Mouse (Mus musculus) kidney, embryonic 14.5 days (tissue): Measurements from ENCODE around the gene Serpina1d. TPM values are rescaled to one million over a fixed set of nuclear protein-coding genes. Genes with fewer than 3 reads are reported as not detected.
"Not testable (repeated sequence)": the region's sequence is repeated elsewhere in the genome, so short reads cannot be mapped to it uniquely, and the experiment has no call there.

Experiments used
- ATAC-seq: fragments of 200-750 bp; cut with Nextera tagmentation; 2 replicates; pipeline ENCODE4 v1.8.0; 2017; ENCODE audit warnings: moderate number of reproducible peaks, mild to moderate bottlenecking, moderate TSS enrichment, moderate library complexity; ENCODE audit not compliant: low FRiP score, low TSS enrichment
- H3K27ac ChIP-seq: fragments of 300-500 bp; sonication (generic); 2 replicates; pipeline ENCODE4 v1.5.1; 2014; ENCODE audit warnings: low read depth, mild to moderate bottlenecking, low read length, moderate library complexity, mixed read lengths
- H3K27me3 ChIP-seq: fragments of 300-500 bp; sonication (generic); 2 replicates; pipeline ENCODE4 v1.6.1; 2014; ENCODE audit warnings: mild to moderate bottlenecking, low read length; ENCODE audit not compliant: control insufficient read depth, insufficient read depth
- H3K36me3 ChIP-seq: fragments of 300-500 bp; sonication (generic); 2 replicates; pipeline ENCODE4 v1.6.1; 2014; ENCODE audit warnings: low read length, mixed read lengths; ENCODE audit not compliant: control insufficient read depth, insufficient read depth
- H3K4me1 ChIP-seq: fragments of 300-500 bp; sonication (generic); 2 replicates; pipeline ENCODE4 v1.6.1; 2014; ENCODE audit warnings: low read length, mixed read lengths; ENCODE audit not compliant: control insufficient read depth, insufficient read depth
- H3K4me2 ChIP-seq: fragments of 300-500 bp; sonication (generic); replicated peaks from 2 replicates; pipeline ENCODE4 v1.6.1; 2014; ENCODE audit warnings: low read depth, mild to moderate bottlenecking, low read length
- H3K4me3 ChIP-seq: fragments of 300-500 bp; sonication (generic); 2 replicates; pipeline ENCODE4 v1.5.1; 2014; ENCODE audit warnings: mild to moderate bottlenecking, low read length
- H3K9ac ChIP-seq: fragments of 300-500 bp; sonication (generic); 2 replicates; pipeline ENCODE4 v1.6.1; 2014; ENCODE audit warnings: low read depth, mild to moderate bottlenecking, low read length, moderate library complexity
- H3K9me3 ChIP-seq: fragments of 300-500 bp; sonication (generic); 2 replicates; pipeline ENCODE4 v1.6.1; 2016; ENCODE audit warnings: low read length; ENCODE audit not compliant: control insufficient read depth
- WGBS: fragments of 180-500 bp; shearing (Covaris S2); extraction: QIAGEN DNeasy Blood & Tissue Kit; methylation state at CpG from one replicate; pipeline ENCODE4 v1.1.7; 2014; 5-methylcytosine and 5-hydroxymethylcytosine counted together
- polyA plus RNA-seq: library from polyadenylated mRNA; unstranded; fragments of >200 nt; fragmentation: Nextera tagmentation; extraction: Ambion mirVana; gene quantifications from 2 replicates; pipeline ENCODE4 v1.2.1, GENCODE M21; 2014

Gene Serpina1d
- not detected in 2 replicates for polyA plus RNA-seq

DNA sequence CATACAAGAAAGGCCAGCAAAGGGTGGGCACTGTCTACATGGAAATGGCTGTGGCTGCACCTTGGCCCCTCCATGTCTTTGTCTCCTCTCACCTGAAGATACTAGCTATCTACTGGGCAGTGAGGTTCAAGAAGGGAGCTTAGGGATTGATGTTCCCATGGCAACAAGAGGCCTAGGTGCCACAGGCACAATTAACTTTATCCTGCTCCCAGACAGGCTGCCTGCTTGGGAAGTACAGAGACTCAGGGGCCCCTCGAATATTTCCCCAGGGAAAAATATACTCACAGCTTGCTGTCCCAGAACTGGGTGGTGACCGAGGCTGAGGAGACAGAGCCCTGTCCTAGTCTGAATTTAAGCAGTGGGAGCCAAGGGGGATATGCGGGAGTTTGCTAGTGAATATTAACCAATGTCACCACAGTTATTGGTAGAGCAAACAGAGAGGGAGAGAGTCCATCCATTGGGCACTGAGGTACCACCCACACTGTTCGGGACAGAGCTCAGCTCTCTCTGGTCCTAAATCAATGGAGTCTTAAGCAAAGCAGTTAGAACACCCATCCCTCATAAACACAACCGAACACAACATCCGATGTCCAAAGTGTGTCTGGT lies at the start of gene Serpina1d:
Gene Serpina1d (minus strand): TSS at position 347 of the 606 bp plus-strand sequence.
- H3K9me3 ChIP-seq, H3K4me3 ChIP-seq, ATAC-seq, H3K4me2 ChIP-seq, H3K9ac ChIP-seq, H3K36me3 ChIP-seq, H3K4me1 ChIP-seq, H3K27me3 ChIP-seq, H3K27ac ChIP-seq: not testable (repeated sequence)
- WGBS = 90% methylated on average over 6 of the region's 6 CpGs

DNA sequence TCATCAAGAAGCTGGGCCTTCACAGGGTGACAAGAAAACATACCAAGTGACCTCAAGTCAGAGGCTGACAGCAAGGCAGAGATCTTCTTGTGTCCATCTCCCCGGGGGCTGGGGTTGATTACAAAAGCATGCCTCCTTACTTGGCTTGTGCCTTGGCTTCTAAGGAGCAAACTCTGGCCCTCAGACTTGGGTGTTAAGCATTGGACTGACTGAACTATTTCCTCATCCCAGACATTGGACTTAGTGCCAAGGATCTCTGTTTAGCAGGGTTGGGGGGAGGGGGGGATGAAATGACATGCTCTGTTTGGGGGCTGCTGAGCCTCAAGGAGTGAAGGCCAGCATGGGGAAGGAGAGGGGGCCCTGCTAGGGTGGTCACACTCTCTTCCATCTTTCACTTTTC lies 2.8 kb downstream of the Serpina1d start:
- H3K9ac ChIP-seq, H3K4me3 ChIP-seq, H3K27ac ChIP-seq, H3K9me3 ChIP-seq, H3K4me2 ChIP-seq, ATAC-seq, H3K27me3 ChIP-seq, H3K36me3 ChIP-seq, H3K4me1 ChIP-seq: not testable (repeated sequence)
- WGBS = 56% methylated on average over 1 of the region's 1 CpGs

DNA sequence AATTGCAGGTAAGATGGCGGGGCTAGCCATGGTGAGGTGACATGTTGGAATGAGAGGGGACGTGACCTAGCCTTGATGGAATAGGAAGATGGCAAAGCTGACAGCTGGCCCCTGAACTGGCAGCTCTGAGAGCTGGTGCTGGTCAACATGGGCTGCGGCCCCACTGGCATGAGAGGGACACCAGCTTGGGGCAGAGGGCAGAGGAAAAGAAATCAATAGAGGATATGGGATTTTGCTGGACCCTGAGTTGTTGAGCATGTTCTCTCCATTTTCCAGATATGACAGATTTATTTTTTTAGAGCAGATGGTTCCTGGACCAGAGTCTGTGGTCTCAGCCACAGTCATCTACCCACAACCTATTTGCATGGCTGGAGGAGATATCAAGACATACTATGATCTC lies 10.3 kb downstream of the Serpina1d start:
- not testable (repeated sequence) for ATAC-seq, H3K4me1 ChIP-seq, H3K9me3 ChIP-seq, H3K36me3 ChIP-seq, H3K4me2 ChIP-seq, H3K27ac ChIP-seq, H3K27me3 ChIP-seq, H3K4me3 ChIP-seq, H3K9ac ChIP-seq
- WGBS = 81% methylated on average over 3 of the region's 3 CpGs

DNA sequence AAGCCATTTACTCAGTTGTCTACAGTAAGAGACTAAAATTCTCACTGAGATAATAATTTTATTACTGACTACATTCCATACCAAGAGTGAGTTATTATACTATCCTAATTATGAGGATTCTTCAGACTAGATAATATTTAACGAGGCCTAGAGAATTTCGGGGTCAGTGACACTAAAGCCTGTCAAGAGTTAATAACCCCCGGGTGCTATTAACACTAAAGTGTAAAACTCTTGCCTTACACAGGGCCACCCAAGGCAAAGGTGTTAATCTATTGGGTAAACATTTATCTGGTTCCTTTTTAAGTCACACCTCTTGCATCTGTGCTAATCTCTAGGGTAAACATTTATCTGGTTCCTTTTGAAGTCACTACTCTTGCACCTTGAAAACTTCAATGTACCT lies 13.1 kb downstream of the Serpina1d start:
- not testable (repeated sequence) for H3K27ac ChIP-seq, H3K9me3 ChIP-seq, H3K36me3 ChIP-seq, ATAC-seq, H3K9ac ChIP-seq, H3K4me1 ChIP-seq, H3K4me2 ChIP-seq, H3K4me3 ChIP-seq, H3K27me3 ChIP-seq
- 89% methylated on average over 3 of the region's 3 CpGs for WGBS

DNA sequence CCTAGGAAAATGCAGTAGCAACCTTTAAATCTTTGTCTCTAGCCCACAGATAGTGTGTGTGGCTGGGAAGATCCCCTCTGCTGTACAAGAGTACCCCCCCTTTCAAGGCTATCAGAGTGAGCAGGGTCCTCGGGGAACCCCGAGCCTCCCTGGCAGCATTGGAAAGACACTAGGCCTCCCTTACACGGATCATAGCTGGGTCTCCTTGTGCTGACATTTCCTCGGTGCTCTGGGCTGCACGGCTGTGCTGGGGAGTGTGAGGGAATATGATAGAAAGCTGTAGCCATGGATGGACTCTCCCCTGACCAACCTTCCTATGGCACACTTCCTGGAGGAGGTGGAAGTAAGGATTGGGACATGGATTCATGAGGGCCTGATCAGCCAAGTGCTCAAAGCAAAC lies 27.4 kb downstream of the Serpina1d start:
- not testable (repeated sequence) for H3K27ac ChIP-seq, H3K9ac ChIP-seq, H3K27me3 ChIP-seq, H3K4me2 ChIP-seq, H3K36me3 ChIP-seq, ATAC-seq, H3K4me3 ChIP-seq, H3K4me1 ChIP-seq, H3K9me3 ChIP-seq
- 90% methylated on average over 5 of the region's 5 CpGs for WGBS

DNA sequence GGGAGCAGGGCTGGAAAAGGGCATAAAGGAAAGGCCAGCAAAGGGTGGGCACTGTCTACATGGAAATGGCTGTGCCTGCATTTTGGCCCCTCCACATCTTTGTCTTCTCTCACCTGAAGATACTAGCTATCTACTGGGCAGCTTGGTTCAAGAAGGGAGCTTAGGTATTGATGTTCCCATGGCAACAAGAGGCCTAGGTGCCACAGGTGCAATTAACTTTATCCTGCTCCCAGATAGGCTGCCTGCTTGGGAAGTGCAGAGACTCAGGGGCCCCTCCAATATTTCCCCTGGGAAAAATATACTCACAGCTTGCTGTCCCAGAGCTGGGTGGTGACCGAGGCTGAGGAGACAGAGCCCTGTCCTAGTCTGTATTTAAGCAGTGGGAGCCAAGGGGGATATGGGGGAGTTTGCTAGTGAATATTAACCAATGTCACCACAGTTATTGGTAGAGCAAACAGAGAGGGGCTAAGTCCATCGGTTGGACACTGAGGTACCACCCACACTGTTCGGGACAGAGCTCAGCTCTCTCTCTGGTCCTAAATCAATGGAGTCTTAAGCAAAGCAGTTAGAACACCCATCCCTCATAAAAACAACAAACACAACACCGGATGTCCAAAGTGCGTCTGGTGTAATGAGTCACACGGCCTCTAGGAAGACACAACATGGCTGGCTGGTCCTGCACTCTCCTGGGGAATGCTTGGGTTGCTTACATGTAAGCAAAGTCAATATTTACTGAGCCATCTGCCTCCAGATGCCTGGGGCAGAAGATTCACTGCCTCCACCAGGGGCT lies 35.4 kb downstream of the Serpina1d start:
- H3K36me3 ChIP-seq, H3K4me1 ChIP-seq, H3K27ac ChIP-seq, ATAC-seq, H3K9me3 ChIP-seq, H3K4me2 ChIP-seq, H3K9ac ChIP-seq, H3K27me3 ChIP-seq, H3K4me3 ChIP-seq: not testable (repeated sequence)
- 65% methylated on average over 5 of the region's 6 CpGs for WGBS

DNA sequence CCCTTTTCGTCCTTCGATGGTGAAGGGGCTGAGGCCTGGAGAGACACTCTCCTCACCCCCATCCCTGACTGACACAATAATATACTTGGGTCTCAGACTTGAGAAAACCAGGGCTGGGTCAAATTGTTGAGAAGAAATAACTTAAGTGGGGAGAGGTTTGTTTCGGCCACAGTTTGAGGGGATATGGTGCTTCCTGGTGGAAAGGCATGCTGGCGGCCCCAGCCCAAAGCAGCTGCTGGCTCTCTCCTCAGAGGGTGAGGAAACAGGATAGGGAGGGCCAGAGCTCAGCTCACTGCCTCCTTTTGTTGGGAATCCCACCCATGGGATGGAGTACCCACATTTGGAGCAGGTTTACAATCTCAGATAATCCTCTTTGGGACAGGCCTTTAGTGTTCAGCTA lies 37.8 kb downstream of the Serpina1d start:
- H3K9me3 ChIP-seq, H3K9ac ChIP-seq, ATAC-seq, H3K4me3 ChIP-seq, H3K4me1 ChIP-seq, H3K27ac ChIP-seq, H3K4me2 ChIP-seq, H3K36me3 ChIP-seq, H3K27me3 ChIP-seq: not testable (repeated sequence)
- WGBS = 88% methylated on average over 4 of the region's 4 CpGs

DNA sequence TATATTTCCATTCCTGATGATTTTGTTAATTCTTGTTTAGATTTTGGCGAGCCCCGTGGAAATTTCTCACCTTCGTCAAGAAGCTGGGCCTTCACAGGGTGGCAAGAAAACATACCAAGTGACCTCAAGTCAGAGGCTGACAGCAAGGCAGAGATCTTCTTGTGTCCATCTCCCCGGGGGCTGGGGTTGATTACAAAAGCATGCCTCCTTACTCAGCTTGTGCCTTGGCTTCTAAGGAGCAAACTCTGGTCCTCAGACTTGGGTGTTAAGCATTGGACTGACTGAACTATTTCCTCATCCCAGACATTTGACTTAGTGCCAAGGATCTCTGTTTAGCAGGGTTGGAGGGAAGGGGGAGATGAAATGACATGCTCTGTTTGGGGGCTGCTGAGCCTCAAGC lies 38.3 kb downstream of the Serpina1d start:
- not testable (repeated sequence) for ATAC-seq, H3K36me3 ChIP-seq, H3K9ac ChIP-seq, H3K27me3 ChIP-seq, H3K4me3 ChIP-seq, H3K4me1 ChIP-seq, H3K27ac ChIP-seq, H3K9me3 ChIP-seq, H3K4me2 ChIP-seq
- 81% methylated on average over 4 of the region's 4 CpGs for WGBS
